ENCODE assay signal across 13 mouse cellular contexts in the genomic region with DNA sequence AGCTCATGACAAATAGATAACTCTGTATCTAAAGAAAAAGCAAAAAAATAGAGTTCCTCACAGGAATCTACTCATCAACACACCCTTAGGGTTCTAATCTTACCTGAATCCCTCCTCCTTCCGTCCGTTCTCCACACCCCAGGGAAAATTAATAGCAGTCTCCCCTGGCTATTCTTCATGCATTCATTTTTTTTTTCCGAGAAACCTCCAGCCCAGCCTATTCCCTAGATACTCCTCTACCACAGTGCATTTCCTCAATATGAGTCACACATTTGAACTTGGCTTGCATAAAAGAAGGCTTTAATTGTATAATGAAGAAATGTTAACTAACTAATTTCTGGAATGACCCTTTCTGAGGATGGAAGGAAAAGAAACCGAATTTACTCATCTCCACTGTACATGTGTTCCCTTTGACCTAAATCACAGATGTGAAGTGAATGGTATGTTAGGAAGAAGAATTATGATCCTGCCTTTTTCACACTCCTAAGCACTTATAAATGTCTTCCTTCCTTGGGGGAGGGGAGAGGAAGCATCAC.
"Had no signal": no experiment of that assay in that cellular context is flagged by ENCODE, and none has a peak within 500 bp of the region (broad histone marks: within the 10 kb centered on the region; RNA-seq: fewer than 3 reads in every experiment).

No protein-coding gene starts in this region.

- H3K9ac ChIP-seq: limb, embryonic 15.5 days; liver, embryonic 12.5 days; lung, embryonic 14.5 days had no signal

- H3K9me3 ChIP-seq: limb, embryonic 15.5 days; liver, embryonic 12.5 days; midbrain, embryonic 10.5 days had no signal

- H3K27ac ChIP-seq: limb, embryonic 15.5 days; liver, embryonic 12.5 days; midbrain, embryonic 10.5 days had no signal

- H3K4me1 ChIP-seq: limb, embryonic 15.5 days; liver, embryonic 12.5 days; midbrain, embryonic 10.5 days had no signal

- H3K4me2 ChIP-seq: limb, embryonic 15.5 days; liver, embryonic 12.5 days; lung, embryonic 14.5 days had no signal

- H3K36me3 ChIP-seq: limb, embryonic 15.5 days; liver, embryonic 12.5 days; midbrain, embryonic 10.5 days had no signal

- H3K4me3 ChIP-seq: limb, embryonic 15.5 days; liver, embryonic 12.5 days; midbrain, embryonic 10.5 days had no signal

- H3K27me3 ChIP-seq: limb, embryonic 15.5 days; liver, embryonic 12.5 days had no signal

- ATAC-seq: liver, embryonic 12.5 days; midbrain, embryonic 16.5 days had no signal

- DNase-seq: kidney, adult 11 months; layer of hippocampus, adult 9-11 months; layer of hippocampus, postnatal 36 days; lung, embryonic 14.5 days; lung, postnatal 10 days; lung, postnatal 4 days; right cerebral cortex, adult 18-20 months; right cerebral cortex, postnatal 25 days; thymus, postnatal 4 days had no signal
